Comparison of ENCODE assay signal across 8 mouse cellular contexts in the genomic region with DNA sequence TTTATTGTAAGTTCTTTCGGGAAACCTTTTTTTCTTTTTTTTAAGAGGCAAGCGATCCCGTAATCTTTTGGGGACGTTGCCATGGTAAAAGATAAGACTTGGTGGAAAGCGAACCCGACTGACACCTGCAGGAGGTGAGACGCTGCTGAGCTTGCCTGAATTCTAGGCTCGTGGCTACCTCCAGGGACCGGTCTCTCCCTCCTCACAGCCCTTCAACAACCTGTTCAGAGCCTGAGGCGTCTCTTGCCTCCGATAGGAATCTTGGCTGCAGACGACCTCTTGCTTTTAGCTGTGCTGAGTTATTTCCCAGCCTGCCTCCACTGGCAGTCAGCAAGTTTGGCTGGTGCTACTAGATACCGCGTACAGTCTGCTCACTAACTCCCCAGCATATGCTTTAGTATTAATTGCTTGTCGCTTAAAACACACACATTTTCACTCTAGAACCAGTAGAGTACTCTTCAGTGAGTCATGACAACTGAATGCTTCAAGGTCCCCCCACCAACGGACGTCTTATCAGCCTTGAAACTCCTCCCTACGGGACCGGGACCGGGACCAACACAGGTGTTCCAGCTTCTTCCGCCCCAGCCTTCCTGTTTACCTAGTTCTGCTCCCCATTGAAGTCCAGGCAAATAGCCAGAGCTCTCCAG. TPM values are rescaled to one million over a fixed set of nuclear protein-coding genes. Genes with fewer than 3 reads are reported as not detected.
DNase-seq lines count a peak whose midpoint lies in the region; ATAC-seq lines count a peak whose summit lies in the region.

No protein-coding gene starts in this region.

- peak overlapping the region; percentile 98 for H3K9ac ChIP-seq in embryonic facial prominence, embryonic 12.5 days
- H3K9ac ChIP-seq in heart, embryonic 15.5 days: peak overlapping the region; percentile 93
- H3K9ac ChIP-seq in liver, embryonic 13.5 days: peak overlapping the region; percentile 72

- 0 out of 2 replicates have a peak, but pooled peaks have one; percentile 19 for ATAC-seq in embryonic facial prominence, embryonic 12.5 days (ENCODE audit: insufficient number of reproducible peaks, insufficient read depth, low FRiP score, low TSS enrichment)
- ATAC-seq in heart, embryonic 15.5 days (replicated peaks; ENCODE audit: insufficient number of reproducible peaks, insufficient read depth, low FRiP score, low read depth): peak; percentile 12; the same call in 1 of the 2 replicates
- peak; percentile 30; the same call in 1 of the 2 replicates for ATAC-seq in liver, embryonic 13.5 days (ENCODE audit: low read depth)

- peak overlapping the region; percentile 98 for H3K27ac ChIP-seq in embryonic facial prominence, embryonic 12.5 days
- H3K27ac ChIP-seq in heart, embryonic 15.5 days: peak overlapping the region; percentile 96
- 0 out of 2 replicates have a peak overlapping the region, but pooled peaks have one; percentile 30 for H3K27ac ChIP-seq in liver, embryonic 13.5 days

- no peaks in the 10 kb centered on the region for H3K9me3 ChIP-seq in embryonic facial prominence, embryonic 12.5 days
- no peaks in the 10 kb centered on the region for H3K9me3 ChIP-seq in heart, embryonic 15.5 days (replicated peaks)
- no peaks in the 10 kb centered on the region for H3K9me3 ChIP-seq in liver, embryonic 13.5 days (replicated peaks)

- WGBS in embryonic facial prominence, embryonic 12.5 days: under 1% methylated on average over 21 of the region's 21 CpGs
- WGBS in heart, embryonic 15.5 days: under 1% methylated on average over 21 of the region's 21 CpGs
- WGBS in liver, embryonic 13.5 days (ENCODE audit: insufficient replicate concordance): 1% methylated on average over 21 of the region's 21 CpGs

- H3K4me1 ChIP-seq in embryonic facial prominence, embryonic 12.5 days: peaks cover 24% of the 10 kb centered on the region
- peaks cover 26% of the 10 kb centered on the region for H3K4me1 ChIP-seq in heart, embryonic 15.5 days (replicated peaks)
- H3K4me1 ChIP-seq in liver, embryonic 13.5 days (replicated peaks): peaks cover 14% of the 10 kb centered on the region

- peak overlapping the region; percentile 85 for H3K4me2 ChIP-seq in embryonic facial prominence, embryonic 12.5 days (replicated peaks)
- peak overlapping the region; percentile 67 for H3K4me2 ChIP-seq in heart, embryonic 15.5 days
- H3K4me2 ChIP-seq in liver, embryonic 13.5 days: peak overlapping the region; percentile 71

- DNase-seq in ovary, adult 18-20 months (ENCODE audit: low spot score): peak; percentile 37
- DNase-seq in ovary, postnatal 10 days (ENCODE audit: low spot score): no peak
- peak; percentile 73 for DNase-seq in kidney, postnatal 14 days
- DNase-seq in liver, embryonic 13.5 days: no peak
- peak; percentile 57 for DNase-seq in naive thymus-derived CD4-positive, alpha-beta T cell, adult 2 months (ENCODE audit: low read depth)
- DNase-seq in thymus, postnatal 25 days: peak; percentile 11

- no peaks in the 10 kb centered on the region for H3K36me3 ChIP-seq in embryonic facial prominence, embryonic 12.5 days
- H3K36me3 ChIP-seq in heart, embryonic 15.5 days: no peaks in the 10 kb centered on the region
- H3K36me3 ChIP-seq in liver, embryonic 13.5 days: no peaks in the 10 kb centered on the region

- H3K4me3 ChIP-seq in embryonic facial prominence, embryonic 12.5 days: peak overlapping the region; percentile 85
- H3K4me3 ChIP-seq in heart, embryonic 15.5 days: peak overlapping the region; percentile 85
- H3K4me3 ChIP-seq in liver, embryonic 13.5 days (replicated peaks): peak overlapping the region; percentile 68

- no peaks in the 10 kb centered on the region for H3K27me3 ChIP-seq in embryonic facial prominence, embryonic 12.5 days
- H3K27me3 ChIP-seq in heart, embryonic 15.5 days: no peaks in the 10 kb centered on the region
- H3K27me3 ChIP-seq in liver, embryonic 13.5 days: peaks cover 35% of the 10 kb centered on the region

RNA-seq across cellular contexts. Expression of a gene that starts 0.9 kb away (rescaled TPM):
- 76.5 and 80.1 TPM in 2 replicates for polyA plus RNA-seq in embryonic facial prominence, embryonic 12.5 days (2016; fragmentation: Nextera tagmentation; extraction: Ambion mirVana)
- 24.1 and 25.5 TPM in 2 replicates for polyA plus RNA-seq in heart, embryonic 15.5 days (2015; fragmentation: Nextera tagmentation; extraction: Ambion mirVana)
- polyA plus RNA-seq in liver, embryonic 13.5 days (2015; fragmentation: Nextera tagmentation; extraction: Ambion mirVana): 4.3 and 5.6 TPM in 2 replicates

Comparison
In these comparisons a context has a peak if more than half of its experiments do, and no peak if none do; other contexts are left out.
1. DNase-seq: peak in ovary, adult 18-20 months (single experiment), kidney, postnatal 14 days (single experiment), naive thymus-derived CD4-positive, alpha-beta T cell, adult 2 months (single experiment) and thymus, postnatal 25 days (single experiment); none in ovary, postnatal 10 days (single experiment) and liver, embryonic 13.5 days (single experiment).
2. H3K27ac ChIP-seq: peak in every context shown above with its lines; median percentile 98 in embryonic facial prominence, embryonic 12.5 days; 96 in heart, embryonic 15.5 days; 30 in liver, embryonic 13.5 days.
3. Peak in every context shown above with its lines, with median percentiles within 50 percentile points of each other: ATAC-seq, H3K4me2 ChIP-seq, H3K4me3 ChIP-seq and H3K9ac ChIP-seq.